Mouse (Mus musculus): Measurements from ENCODE around the gene Iqcf1.

- TF ChIP-seq CTCF (IDR thresholded peaks at IDR 0.05; ENCODE audit: extremely low read depth, insufficient read depth, low read length) (no peak), POLR2A (IDR thresholded peaks at IDR 0.05; ENCODE audit: extremely low read depth, insufficient read depth, low read length) (no peak)
Observed at GRCm38 (mm10) chr9:106457920-106458319, 41.8 kb upstream of the Iqcf1 start.
